Mouse (Mus musculus): Measurements from ENCODE around the gene Phospho1.
"Not testable (repeated sequence)": the region's sequence is repeated elsewhere in the genome, so short reads cannot be mapped to it uniquely, and the experiment has no call there.

Gene Phospho1

GRCm38 (mm10) chr11:95869442-95869841 is 45.1 kb downstream of the Phospho1 start:
- DNase-seq: no peak

GRCm38 (mm10) chr11:95869918-95870470 is 45.7 kb downstream of the Phospho1 start:
- no peak for DNase-seq

GRCm38 (mm10) chr11:95875804-95876203 is 51.5 kb downstream of the Phospho1 start:
- DNase-seq: peak; percentile 50

- DNase-seq: peak; percentile 83
Measured at GRCm38 (mm10) chr11:95876296-95876695, 52.0 kb downstream of the Phospho1 start.

GRCm38 (mm10) chr11:95879861-95880260 is 55.6 kb downstream of the Phospho1 start:
- not testable (repeated sequence) for DNase-seq

Measured in thymus, postnatal 4 days (tissue).